Mouse (Mus musculus) hematopoietic stem cell, adult 5-6 weeks (primary cell): ENCODE measurements at regions not wholly inside any gene's neighbourhood (a gene's known extent, or its start where the extent isn't known, plus 50 kb on each side); places are given as distances from the start of the nearest gene placed in this dataset.

Experiments used
- ATAC-seq, 2 experiments: fragments of 125-278 bp in 1 of 2; replicated peaks in 1 of 2; 2 replicates each; pipeline ENCODE4 v1.8.0; 2016 to 2017; ENCODE audit warnings: inconsistent platforms in 2 of 2, mild to moderate bottlenecking in 2 of 2, moderate number of reproducible peaks in 2 of 2, low read depth in 1 of 2, moderate TSS enrichment in 1 of 2; ENCODE audit not compliant: low FRiP score in 2 of 2, poor library complexity in 2 of 2, severe bottlenecking in 2 of 2, insufficient read depth in 1 of 2, low TSS enrichment in 1 of 2

DNA sequence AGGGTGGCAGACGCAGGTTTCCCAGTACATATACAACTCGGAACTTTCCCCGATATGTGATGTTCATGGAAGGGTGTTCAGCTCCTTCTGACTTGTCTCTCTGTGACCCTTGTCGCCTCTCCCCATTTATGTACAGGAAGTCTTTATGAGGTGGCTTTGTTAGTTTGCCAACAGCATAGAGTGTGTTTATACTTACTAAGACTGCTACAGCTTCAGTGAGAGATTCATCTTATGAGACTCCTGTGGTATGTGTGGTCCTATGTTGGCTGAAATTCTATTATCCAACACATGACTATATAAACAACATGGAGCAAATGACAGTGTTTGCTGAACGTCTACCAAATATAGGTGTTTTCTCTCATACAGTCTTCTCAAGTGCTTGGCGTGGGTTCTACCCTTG lies 664.5 kb downstream of the Hs3st4 start:
- no peak for ATAC-seq

DNA sequence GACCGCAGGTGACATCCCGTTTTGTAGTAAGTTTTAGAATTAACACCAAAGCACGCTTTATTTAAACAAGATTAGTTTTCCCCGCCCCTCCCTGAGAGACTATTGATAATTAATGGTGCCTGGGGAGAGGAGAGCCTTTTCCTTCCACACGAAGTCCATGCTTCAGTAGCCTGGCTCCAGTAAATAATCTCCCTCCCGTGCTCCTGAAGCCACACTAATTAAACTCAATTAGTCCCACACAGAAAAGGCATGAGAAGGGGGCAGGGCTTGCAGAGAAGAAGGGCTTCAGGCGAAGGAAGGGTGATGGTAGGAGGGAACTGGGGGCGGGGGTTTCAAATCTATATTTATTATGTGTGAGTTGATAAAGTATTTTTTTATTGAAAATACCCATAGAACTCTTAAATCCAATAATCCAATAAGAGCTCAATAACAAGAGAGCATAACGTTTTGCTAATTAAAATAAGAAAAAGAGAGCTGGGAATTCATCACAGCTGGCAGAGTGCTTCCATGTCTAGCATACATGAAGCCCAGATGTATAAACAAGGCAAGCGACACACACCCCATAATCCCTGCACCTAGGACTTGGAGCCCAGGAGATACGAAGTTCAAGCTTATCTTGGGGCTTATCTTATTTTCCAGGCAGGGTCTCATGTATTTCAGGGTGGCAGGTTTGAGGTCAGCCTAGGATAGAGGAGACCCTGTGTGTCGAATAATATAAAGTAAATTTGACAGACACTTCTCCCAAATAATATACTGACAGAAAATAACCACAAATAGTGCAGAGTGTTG lies 684.7 kb downstream of the Hs3st4 start:
- ATAC-seq, result no peak

DNA sequence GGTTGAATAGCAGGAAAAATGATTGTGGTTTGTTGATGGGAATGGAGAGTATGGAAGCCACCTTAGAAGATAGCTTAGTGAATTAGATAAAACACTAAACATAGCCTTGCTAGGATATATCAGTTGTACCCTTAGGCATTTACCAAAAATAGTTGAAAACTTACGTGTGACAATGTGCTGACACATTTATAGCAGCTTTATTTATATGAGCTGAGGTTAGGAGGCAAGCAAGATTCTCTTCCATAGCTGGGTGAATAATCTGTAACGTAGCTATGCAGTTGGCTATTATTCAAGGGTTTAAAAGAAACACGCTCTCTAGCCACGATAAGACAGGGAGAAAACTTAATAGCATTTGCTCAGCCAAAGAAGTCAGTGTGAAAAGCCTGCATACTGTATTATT lies 685.4 kb downstream of the Hs3st4 start:
- no peak for ATAC-seq

DNA sequence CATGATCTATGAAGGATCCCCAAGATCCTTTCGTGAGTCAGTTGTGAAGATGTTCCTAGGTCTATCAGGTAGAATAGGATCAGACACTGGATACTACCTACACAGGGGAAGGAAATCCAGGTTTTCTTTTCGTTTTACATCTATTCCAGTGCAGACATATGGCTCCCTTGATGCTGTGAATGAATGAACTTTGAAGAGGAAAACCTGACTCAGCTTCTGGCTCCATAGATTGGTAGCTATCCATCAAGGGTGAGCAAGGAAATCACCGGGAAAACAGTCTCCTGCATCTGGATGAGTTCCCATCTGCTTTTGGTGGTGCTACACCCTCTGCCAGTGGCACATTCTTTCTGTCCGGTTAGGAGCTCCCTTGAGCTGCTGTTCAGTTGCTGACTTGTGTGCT lies 687.8 kb downstream of the Hs3st4 start:
- ATAC-seq, result no peak

DNA sequence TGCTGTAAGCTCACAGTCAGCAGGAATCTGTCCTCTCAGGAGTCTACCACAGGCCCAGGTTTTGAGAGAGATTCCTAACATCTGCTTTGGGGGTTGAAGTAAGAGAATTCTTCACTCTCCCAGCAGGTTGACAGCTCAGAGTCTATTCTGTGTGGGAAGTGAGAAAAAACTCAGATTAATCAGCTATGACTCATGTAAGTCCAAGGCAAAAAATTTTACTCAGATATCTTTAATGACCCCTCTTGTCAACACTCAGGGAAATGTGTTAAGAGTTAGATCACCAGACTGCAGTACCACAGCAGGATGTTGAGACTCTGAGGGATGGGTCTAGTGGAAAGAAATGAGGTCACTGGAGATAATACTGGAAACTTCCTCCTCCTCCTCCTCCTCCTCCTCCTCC lies 688.4 kb downstream of the Hs3st4 start:
- ATAC-seq, result no peak

DNA sequence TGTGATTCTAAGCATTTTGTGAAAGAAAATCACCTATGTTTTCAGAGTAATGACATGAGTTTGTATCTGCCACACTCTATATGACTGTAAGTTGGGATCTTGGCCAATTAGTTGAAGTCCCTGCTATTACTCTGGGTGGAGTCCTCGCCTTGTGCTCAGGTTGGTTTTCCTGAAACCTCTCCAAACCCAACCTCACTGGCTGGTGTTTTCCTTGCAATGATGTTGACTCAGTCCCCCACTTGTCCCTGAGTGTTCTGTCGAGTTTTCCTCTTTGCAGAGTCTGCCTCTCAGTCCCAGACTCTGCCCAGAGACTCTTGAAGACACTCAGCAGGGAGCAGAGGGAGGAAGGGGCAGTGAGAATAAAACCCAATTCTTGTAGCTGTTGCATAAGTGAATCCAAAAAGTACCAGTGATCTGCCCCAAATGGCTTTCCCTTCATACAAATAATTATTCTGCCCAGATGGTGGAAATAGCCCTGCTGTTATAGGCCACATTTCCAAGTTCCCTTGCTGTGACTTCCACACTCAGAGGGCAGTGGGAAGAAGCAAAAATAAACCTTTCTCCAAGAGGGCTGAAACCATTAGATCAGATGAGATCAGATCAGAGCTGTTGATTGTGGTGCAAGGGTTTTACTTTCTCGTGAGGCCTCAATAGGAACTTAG lies 694.3 kb downstream of the Hs3st4 start:
- no peak for ATAC-seq

DNA sequence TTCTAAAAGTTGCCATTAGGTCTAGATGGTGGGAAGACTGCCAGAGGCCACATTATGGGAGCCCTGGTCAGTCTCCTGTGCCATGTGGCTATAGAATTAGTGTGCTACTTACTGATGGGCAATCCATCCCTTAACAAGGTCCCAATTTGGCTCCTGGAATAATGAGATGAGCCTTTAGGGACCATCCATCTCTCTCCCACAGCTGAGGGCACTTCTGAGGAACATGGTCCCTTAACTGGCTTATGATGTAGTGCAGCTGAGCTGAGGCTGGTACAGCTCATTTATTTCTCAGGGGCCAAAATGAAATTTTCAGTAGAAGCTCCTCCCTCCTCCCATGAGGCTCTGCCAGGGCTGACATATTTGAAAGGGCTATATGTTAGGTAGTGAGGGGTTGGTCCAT lies 697.9 kb downstream of the Hs3st4 start:
- no peak for ATAC-seq

DNA sequence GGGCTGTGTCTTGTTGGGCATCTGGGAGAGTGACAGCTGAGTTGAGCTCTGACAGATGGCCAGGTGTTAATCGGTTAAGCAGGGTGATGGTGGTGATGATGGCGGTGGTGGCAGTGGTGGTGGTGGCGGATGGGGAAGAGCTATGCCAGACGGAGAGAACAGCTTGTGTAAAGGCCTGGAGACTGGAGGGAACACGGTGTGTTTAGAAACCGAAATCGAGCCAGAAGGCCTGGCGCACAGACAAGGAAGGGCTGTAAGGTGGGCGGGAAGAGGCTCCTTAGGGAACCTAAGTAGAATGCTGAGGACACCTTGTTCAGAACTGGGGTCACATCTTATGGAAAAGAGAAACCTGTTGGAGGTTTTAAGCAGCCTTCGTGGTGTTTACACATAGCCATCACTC lies 698.5 kb downstream of the Hs3st4 start:
- ATAC-seq, result no peak

DNA sequence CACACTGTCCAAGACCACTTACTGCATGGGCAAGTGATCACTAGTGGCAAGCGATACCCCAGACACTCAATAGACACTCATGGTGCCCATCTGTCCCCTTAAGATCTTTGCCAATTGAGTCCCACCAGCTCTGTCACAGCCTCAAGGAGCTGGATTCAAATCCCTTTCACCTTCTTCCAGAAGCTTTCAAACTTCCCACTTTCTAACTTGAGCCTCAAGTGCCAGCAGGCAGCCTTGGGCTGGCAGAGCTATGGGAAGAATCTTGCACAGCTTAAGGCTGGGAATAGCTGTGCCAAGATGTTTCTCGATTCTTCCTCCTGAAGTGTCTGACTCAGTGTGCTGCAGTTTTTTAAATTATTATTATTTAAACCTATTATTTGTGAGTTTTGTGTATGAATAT lies 699.2 kb downstream of the Hs3st4 start:
- ATAC-seq, result no peak

DNA sequence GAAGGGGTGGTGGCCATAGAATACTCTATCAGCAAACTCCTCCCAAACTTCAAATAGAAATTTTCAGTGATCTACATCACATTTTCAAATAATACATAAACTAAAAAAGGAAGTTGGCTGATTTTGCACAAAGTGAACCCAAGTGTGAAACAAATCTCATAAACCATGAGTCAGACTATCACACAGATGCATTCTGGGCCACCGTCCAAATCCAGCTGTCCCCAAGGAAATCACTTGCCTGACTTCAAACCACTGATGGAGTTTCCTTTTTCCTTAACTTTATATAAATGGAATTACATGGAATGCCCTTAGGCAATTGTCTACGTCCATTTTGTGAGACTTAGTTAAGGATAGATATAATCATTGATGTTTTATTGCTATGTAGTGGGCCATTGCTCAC lies 702.8 kb downstream of the Hs3st4 start:
- ATAC-seq, result no peak

DNA sequence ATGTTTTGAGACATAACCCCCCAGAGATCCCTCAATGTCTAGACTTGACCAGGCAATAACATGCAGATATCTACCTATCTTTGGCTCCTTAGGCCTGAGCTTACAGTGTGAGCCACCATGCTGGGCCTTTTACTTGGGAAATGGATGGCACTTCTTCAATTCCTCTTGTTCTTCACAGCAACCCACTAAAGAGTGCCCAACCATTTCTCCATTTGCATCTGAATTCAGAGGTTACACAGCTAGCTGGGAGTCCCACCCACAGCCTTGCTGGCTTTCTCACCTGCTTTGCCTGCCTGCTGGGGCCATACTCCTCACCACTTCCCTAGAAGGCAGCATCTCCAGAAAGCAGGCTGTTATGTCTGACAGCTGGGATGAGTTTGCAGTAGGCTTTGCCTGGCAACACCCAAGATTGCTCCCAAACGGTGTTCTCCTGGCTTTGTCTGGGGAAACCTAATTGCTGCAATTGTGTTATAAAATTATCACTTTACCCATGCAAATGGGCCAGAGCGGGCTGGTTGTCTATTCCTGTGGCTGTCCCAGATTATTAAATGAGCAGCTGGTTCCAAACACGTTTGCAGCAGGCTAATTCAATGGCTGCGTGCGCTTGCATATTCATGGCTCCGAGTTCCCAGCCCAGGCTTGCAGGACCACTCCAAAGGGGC lies 721.6 kb downstream of the Hs3st4 start:
- ATAC-seq, result no peak

DNA sequence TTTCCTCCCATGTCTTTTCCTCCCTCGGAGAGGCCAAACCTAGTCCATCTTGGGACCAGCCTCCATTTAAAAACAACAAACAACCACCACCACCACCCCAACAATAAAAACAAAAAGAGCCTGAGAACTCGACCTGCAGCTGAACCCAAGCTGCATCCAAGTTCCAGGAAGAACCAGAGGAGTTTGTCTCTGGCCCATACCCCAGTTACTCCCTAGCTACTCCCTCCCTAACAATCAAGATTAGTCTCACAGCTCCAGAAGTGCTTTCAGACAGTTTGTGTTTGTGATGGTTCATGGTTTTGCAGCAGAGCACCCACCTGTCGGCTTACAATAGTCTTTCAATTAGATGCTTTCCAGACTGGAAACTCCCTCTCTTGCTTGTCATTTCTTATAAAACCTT lies 724.5 kb downstream of the Hs3st4 start:
- ATAC-seq, result no peak

DNA sequence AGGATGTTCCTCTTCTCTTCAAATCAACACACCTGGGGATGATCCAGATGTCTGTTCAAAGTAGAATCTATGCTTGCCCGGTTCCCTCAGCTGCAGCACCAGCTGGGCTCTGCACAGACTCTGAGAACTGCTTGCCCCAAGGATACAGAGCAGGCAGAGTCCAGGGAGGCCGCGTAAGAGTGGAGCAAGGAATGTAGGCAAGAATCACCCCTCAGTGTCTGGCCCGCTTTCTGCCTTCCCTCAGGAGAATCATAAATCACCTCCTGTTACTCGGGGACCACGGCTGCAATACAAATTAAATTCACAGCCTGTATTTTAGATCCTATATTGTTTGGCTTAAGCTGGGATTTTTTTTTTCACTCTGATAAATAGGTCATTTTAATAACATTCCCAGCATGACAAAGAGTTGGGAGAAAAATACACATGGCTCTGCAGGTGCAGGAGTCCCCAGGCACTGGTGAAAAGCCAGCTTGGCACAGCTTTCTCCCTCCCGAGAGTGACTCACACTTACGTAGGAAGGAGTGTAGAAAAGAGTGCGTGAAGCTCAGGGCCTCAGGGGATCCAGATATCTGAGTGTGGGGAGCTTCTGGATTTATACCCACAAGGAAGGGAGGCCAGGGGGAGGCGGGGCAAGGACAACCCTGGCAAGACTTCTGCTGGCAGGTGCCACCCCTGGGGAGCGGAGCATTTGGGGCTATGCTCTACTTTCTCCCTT lies 726.3 kb downstream of the Hs3st4 start:
- ATAC-seq, result no peak

DNA sequence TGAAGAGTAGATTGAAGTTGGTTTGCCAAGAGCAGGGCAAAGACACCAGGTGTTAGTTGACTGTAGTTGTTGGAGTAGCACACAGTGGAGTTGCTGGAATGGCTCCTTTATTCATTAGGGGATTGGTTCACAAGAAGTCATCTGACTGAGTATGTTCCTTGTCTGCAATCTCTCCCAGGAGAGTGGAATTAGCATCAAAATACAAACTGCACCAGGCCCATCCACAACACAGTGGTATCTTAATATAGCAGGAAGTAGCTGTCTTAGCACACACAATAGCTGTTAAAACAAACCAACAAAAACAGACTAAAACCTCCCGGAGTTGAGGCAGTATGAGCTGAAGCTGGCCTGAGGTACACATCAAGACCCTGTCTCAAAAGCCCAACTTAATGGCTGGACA lies 723.5 kb upstream of the Kdm8 start:
- no peak for ATAC-seq

DNA sequence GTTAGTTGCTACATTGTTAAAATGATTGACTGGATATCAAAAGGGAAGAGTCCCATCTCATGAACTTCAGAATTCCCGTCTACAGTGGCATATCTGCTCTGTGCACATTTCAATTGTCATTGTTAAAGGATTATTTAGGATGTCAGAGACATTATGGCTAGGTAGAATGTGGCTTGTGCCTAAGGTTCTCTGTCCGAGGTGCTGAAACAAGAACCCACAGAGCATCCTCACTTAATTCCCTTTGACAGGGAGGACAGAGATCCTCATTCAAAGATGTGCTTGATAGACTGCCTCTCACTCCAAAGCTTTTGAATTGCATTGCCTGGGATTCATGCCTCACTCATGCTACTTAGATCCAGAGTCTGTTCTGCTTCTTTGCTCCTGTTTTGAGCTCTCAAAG lies 702.4 kb upstream of the Kdm8 start:
- ATAC-seq, result no peak

DNA sequence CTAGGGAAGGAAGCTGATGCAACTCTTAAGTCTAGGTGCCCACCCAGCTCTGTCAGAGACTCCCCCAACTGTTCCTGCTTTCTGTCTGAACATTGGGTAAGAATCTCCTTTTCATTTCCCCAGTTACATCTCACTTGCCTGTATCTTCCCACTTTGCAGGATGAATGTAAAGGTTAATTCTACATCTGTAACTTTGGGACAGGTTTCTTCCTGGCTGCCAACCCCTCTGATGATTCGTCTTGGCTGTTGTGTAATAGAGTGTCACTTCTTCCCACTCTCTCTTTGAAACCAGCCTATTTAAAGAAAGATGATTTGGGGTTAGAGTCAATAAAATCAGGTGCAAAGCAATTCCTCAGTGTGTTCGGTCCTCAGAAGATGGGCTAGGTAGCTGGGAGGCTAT lies 698.2 kb upstream of the Kdm8 start:
- no peak for ATAC-seq

DNA sequence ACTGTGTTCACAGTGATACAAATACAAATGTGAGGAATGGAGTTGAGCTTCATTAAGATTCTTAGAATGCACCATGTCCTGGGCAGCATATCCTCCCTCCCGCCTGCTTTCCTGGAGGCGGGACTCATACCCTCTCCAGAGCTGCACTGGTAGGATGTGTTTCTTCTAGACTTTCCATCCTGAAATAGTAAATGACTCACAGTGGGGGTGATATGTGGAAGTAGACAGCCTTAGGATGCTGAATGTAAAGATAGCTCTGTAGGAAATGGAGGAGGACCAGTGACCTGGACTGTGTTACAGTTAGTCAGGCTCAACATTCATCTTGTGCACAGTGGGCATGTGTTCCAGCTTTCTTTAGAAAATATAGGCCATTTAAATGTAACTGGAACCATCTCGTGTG lies 696.1 kb upstream of the Kdm8 start:
- no peak for ATAC-seq

DNA sequence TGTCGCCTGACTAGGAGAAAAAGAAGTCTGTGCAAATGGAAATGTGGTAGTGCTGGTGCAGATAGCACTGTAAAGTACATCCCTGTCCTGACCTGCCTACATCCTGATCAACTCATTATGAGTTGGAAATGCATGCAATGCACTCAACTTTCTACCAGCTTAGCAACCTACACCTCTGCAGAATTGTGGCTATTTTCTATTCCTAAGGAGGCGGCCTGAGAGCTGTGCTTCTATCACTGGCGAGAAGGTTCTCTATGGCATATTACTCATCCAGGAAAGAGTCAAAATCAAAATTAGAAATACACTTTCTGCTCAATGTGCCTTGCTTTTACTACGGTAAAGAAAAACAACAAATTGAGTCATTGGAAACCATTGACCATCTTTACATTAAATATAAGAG lies 685.4 kb upstream of the Kdm8 start:
- ATAC-seq, result no peak
